Mouse (Mus musculus) lung, postnatal 14 days (tissue): ENCODE data around the gene Galnt14.

Source experiments
- DNase-seq: peaks from one replicate; pipeline ENCODE4 v3.0.0; 2021

Gene Galnt14

GRCm38 (mm10) chr17:73710042-73710911, at the start of gene Galnt14:
TSS of gene Galnt14 (minus strand) at chr17:73710453.
- DNase-seq, result peak; percentile 8

- DNase-seq, result peak; percentile 76
Observed at GRCm38 (mm10) chr17:73743681-73744311, 33.5 kb upstream of the Galnt14 start.

DNA sequence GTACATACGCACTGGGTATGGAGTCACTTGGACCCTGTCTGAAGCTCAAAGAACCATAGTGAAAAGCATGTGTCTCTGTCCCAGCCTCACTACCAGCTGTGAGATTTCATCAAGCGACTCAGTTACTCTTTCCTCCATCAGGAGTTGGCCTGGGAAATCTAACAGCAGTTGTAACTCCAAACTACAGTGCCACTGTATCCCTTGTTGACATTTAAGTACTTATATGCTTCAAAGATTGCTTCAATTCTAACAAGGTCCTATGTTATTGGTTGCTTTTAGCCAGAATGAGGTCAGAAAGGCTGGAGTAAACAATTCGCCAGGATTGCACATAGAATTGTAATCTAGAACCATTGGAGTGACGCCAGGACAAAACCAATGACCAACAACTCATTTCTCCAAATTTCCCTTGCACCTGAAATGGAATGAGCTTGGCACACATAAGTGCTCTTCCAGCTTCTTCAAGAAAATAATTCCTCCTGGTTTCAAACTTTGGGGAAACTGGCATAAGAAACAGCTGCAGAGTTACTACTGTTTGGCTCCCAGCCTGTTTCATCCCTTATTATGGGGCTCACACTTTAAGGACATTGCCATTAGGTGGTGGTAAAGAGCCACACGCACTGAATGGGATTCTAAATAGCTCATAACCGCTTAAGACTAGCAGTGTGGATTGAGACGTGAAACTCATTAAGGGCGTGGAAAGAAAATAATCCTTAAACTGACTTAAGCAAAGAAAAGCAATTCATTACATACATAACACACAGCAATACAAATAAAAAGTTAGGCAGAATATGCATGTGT, 13.8 kb upstream of the Galnt14 start:
- DNase-seq, result peak; percentile 25

DNA sequence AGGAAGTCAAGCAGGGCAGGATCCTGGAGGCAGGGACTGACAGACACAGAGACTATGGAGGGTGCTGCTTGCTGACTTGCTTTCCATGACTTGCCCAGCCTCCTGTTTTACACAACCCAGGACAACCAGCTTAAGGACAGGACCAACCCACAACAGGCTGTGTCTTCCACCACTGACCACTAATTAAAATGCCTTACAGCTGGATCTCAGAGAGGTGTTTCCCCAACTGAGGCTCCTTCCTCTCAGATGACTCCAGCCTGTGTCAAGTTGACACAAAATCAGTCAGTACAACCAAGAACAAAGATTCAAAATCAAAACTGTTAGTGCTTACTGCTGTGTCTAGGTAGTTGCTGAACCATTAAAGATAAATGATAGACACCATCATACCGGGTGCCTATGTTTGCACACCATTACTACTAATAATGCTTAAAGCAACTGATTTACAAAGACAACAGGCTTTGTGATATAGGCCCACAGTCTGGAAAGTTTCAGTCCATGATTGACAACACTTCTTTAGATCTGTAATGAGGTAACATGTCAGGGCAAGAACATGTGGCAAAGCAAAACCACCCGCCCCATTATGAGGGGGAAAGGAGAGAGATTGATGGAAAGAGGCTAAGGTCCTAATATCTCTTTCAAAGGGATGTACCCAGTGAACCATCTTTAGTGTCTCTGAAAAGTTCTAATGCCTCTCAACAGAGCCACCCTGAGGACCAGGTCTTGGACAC, 8.9 kb upstream of the Galnt14 start:
- DNase-seq, result no peak

DNA sequence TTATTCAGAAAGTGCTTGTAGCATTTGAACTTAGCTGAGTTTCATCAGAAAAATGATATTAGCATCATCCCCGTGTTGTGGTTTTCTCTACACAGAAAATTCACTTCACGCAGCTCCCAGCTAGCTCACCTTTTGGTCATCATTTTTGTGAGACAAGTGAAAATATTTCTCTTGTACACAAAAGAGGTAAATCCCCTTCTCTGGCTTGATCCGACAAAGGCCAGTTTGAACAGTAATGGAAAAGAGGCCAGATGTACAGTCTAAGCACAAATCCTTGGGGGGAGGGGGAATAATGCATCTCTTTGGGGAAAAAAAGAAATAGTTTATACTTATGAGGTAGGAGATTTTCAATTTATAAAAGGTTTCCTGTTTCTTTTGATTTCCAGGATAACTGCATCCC, 6.4 kb upstream of the Galnt14 start:
- DNase-seq, result no peak

- no peak for DNase-seq
Observed at GRCm38 (mm10) chr17:73714440-73715221, 4.4 kb upstream of the Galnt14 start.

- DNase-seq, result no peak
Observed at GRCm38 (mm10) chr17:73713347-73713746, 3.1 kb upstream of the Galnt14 start.

- DNase-seq, result no peak
Observed at GRCm38 (mm10) chr17:73711919-73712318, 1.7 kb upstream of the Galnt14 start.

- DNase-seq, result no peak
Observed at GRCm38 (mm10) chr17:73709131-73710041, 867 bp downstream of the Galnt14 start.

DNA sequence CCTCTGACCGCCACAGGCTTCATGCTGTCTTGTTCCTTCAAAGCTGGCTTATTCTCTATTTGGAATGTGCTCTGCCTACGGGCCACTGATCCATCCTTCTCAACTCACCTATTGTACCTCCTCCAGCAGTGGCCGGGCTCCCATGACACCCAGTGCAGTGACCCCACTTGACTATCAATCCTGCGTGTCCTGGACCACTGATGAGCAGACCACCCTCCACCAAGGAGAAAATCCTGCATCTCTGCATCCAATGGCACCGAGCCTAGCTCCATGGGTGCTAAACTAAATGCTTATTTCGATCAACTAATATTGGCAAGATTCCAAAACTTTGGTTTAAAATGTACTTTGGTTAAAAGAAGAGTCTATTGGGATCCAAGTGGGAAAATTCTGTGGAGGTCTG, 1.8 kb downstream of the Galnt14 start:
- DNase-seq, result no peak

GRCm38 (mm10) chr17:73703571-73703970, 6.7 kb downstream of the Galnt14 start:
- no peak for DNase-seq

DNA sequence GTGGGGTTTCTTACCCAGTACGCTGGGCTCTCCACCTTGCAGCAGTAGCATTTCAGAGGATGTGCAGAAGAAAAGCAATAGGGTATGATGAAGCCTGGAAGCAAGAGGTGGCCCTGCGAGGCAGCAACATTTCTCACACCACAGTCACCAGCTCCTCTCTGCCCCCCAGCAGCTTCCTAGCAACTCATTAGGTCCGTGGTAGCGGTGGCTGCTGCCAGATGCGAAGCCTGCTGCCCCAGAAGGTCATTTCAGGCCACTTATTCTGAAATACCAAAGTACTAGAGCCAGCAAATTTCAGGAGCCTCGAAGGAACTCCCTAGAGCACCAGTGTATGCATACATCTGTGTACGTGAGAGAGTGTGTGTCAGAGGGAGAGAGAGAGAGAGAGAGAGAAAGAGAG, 9.2 kb downstream of the Galnt14 start:
- DNase-seq, result no peak

DNA sequence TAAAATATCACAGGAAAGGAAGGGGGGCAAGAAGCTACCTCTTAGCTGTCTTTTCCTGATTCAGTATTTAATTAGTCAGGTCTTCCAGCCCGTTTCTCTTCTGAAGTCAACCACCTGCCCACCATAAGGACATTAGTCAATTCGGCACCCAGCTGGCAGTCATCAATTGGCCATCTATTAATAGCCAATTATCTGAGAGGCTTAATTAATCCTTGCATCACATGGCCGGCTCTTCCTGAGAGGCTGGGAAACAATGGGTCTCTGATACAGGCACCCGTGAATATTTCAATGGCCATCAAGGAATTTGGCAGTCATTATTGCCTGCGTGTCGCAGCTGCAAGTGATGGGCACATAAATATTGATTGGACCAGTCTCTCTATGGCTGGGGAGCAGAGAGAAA, 10.4 kb downstream of the Galnt14 start:
- DNase-seq, result no peak

- DNase-seq, result no peak
Observed at GRCm38 (mm10) chr17:73694206-73694952, 15.9 kb downstream of the Galnt14 start.

- DNase-seq, result no peak
Observed at GRCm38 (mm10) chr17:73688261-73688660, 22.0 kb downstream of the Galnt14 start.

GRCm38 (mm10) chr17:73686292-73686691, 24.0 kb downstream of the Galnt14 start:
- no peak for DNase-seq

GRCm38 (mm10) chr17:73684746-73685145, 25.5 kb downstream of the Galnt14 start:
- DNase-seq, result no peak

GRCm38 (mm10) chr17:73671921-73672320, 38.3 kb downstream of the Galnt14 start:
- no peak for DNase-seq

- DNase-seq, result no peak
Observed at GRCm38 (mm10) chr17:73670048-73670447, 40.2 kb downstream of the Galnt14 start.

DNA sequence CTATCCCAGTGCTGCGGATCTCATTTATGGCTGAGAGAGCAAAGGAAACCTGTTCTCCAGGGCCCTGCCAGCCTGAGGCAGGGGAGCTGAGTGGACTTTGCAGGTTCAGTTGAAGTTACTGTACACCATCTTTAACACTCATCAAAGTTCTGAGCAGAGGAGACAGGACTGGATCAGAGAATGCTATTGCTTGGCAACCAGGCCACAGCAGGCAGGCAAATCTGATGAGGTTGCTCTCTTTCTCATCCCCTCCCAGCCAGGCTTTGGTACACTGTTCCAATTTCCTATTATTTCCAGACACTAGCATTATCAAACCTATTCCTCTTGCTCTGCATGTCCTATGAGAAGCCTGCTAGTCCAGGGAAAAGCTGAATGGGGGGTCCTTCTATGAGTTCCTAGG, 41.3 kb downstream of the Galnt14 start:
- no peak for DNase-seq
